ENCODE assay signal across 7 mouse cellular contexts in genomic region chr16:44493868-44494267, GRCm38 (mm10).
DNase-seq lines count a peak whose midpoint lies in the region; ATAC-seq and TF ChIP-seq lines count a peak whose summit lies in the region.

No protein-coding gene starts in this region.

- no peak overlapping the region for H3K4me3 ChIP-seq in layer of hippocampus, adult 2 months
- no peak overlapping the region for H3K4me3 ChIP-seq in forebrain, embryonic 10.5 days
- H3K4me3 ChIP-seq in midbrain, postnatal 0 days (ENCODE audit: low read depth, low read length), result no peak overlapping the region

- no peak overlapping the region for H3K9ac ChIP-seq in midbrain, postnatal 0 days (replicated peaks; ENCODE audit: low read length, poor library complexity, severe bottlenecking)

- no peaks in the 10 kb centered on the region for H3K27me3 ChIP-seq in forebrain, embryonic 10.5 days (ENCODE audit: poor library complexity, severe bottlenecking)
- H3K27me3 ChIP-seq in midbrain, postnatal 0 days (ENCODE audit: insufficient read depth, low read length), result no peaks in the 10 kb centered on the region

- H3K9me3 ChIP-seq in forebrain, embryonic 10.5 days, result peaks cover 5% of the 10 kb centered on the region; the same call in 1 of the 2 replicates
- H3K9me3 ChIP-seq in midbrain, postnatal 0 days (ENCODE audit: low read length), result no peaks in the 10 kb centered on the region

- no peak for TF ChIP-seq CTCF in layer of hippocampus, adult 2 months (conservative IDR thresholded peaks at IDR 0.05)
- no peak for TF ChIP-seq CTCF in midbrain, postnatal 0 days (IDR thresholded peaks at IDR 0.05)

- H3K27ac ChIP-seq in layer of hippocampus, adult 2 months, result peak overlapping the region; percentile 75
- H3K27ac ChIP-seq in forebrain, embryonic 10.5 days, result peak overlapping the region; percentile 71
- H3K27ac ChIP-seq in midbrain, postnatal 0 days (ENCODE audit: low read depth, low read length), result no peak overlapping the region

- WGBS in forebrain, embryonic 10.5 days, result 28% methylated on average over 6 of the region's 6 CpGs
- 27% methylated on average over 6 of the region's 6 CpGs for WGBS in midbrain, postnatal 0 days

- H3K4me2 ChIP-seq in midbrain, postnatal 0 days (ENCODE audit: low read depth, low read length, poor library complexity, severe bottlenecking), result no peak overlapping the region

- intact Hi-C loops in heart, postnatal 14 days (cut with DNase I), result no loop called here

- peak; percentile 55; the same call in 1 of the 2 replicates for ATAC-seq in midbrain, postnatal 0 days (ENCODE audit: low FRiP score)

- peaks cover 38% of the 10 kb centered on the region for H3K4me1 ChIP-seq in forebrain, embryonic 10.5 days
- H3K4me1 ChIP-seq in midbrain, postnatal 0 days (ENCODE audit: insufficient read depth, low read length), result no peaks in the 10 kb centered on the region

- DNase-seq in layer of hippocampus, adult 2 months (ENCODE audit: low spot score in 2 of 2), result peak in 1 of 2 experiments; percentile 42
- no peak for DNase-seq in layer of hippocampus, postnatal 25 days (ENCODE audit: extremely low spot score in 1 of 2, low spot score in 1 of 2)
- DNase-seq in forebrain, embryonic 10.5 days (ENCODE audit: extremely low spot score, low spot score), result no peak
- DNase-seq in heart, postnatal 14 days, result peak; percentile 41 to 47
- DNase-seq in midbrain, postnatal 0 days (ENCODE audit: low spot score), result peak; percentile 58
- DNase-seq in right cerebral cortex, postnatal 14 days, result no peak
- no peak for DNase-seq in right cerebral cortex, adult 18-20 months

- H3K36me3 ChIP-seq in forebrain, embryonic 10.5 days (replicated peaks), result peaks cover 100% of the 10 kb centered on the region
- 0 out of 2 replicates have a peak, but pooled peaks cover 4% of the 10 kb centered on the region for H3K36me3 ChIP-seq in midbrain, postnatal 0 days (ENCODE audit: insufficient read depth, low read length)

Comparison
In these comparisons a context has a peak if more than half of its experiments do, and no peak if none do; other contexts are left out.
1. DNase-seq: peak in heart, postnatal 14 days (2 of 2) and midbrain, postnatal 0 days (single experiment); none in layer of hippocampus, postnatal 25 days (0 of 2), forebrain, embryonic 10.5 days (single experiment), right cerebral cortex, postnatal 14 days (single experiment) and right cerebral cortex, adult 18-20 months (single experiment).